Mouse (Mus musculus): Measurements from ENCODE around the gene 3110009E18Rik. TPM values are rescaled to one million over a fixed set of nuclear protein-coding genes. Genes with fewer than 3 reads are reported as not detected.

3110009E18Rik gene
- 19.8 and 20.7 TPM in 2 replicates for polyA plus RNA-seq (2016; fragmentation: Nextera tagmentation; extraction: Ambion mirVana)

- peak; percentile 98 for DNase-seq (ENCODE audit: low spot score)
- WGBS, result 2% methylated on average over 52 of the region's 52 CpGs
- H3K4me3 ChIP-seq, result peak within 1 kb of the TSS; percentile 70
- peaks cover 32% of the 10 kb centered on the region for H3K36me3 ChIP-seq (replicated peaks)
- peaks cover 39% of the 10 kb centered on the region for H3K4me1 ChIP-seq
- H3K27ac ChIP-seq (replicated peaks), result peak within 1 kb of the TSS; percentile 89
- no peaks in the 10 kb centered on the region for H3K27me3 ChIP-seq (replicated peaks; ENCODE audit: low read depth, poor library complexity, severe bottlenecking)
- H3K9me3 ChIP-seq, result no peaks in the 10 kb centered on the region
These were observed at the start of gene 3110009E18Rik, which contains the start of gene Dbi for GRCm38 (mm10) chr1:120120969-120121811. Gene 3110009E18Rik, plus strand, starts transcription at chr1:120121187. Gene Dbi, minus strand, starts transcription at chr1:120121078.

GRCm38 (mm10) chr1:120072900-120073299 is 48.1 kb upstream of the 3110009E18Rik start:
- peak; percentile 47 for DNase-seq (ENCODE audit: low spot score)
- H3K27ac ChIP-seq (replicated peaks), result no peak overlapping the region
- H3K4me3 ChIP-seq, result peak overlapping the region; percentile 62
- H3K9me3 ChIP-seq, result no peaks in the 10 kb centered on the region
- H3K36me3 ChIP-seq (replicated peaks), result no peaks in the 10 kb centered on the region
- WGBS, result 11% methylated on average over 16 of the region's 16 CpGs
- H3K27me3 ChIP-seq (replicated peaks; ENCODE audit: low read depth, poor library complexity, severe bottlenecking), result peaks cover 37% of the 10 kb centered on the region
- H3K4me1 ChIP-seq, result peaks cover 52% of the 10 kb centered on the region

- peaks cover 37% of the 10 kb centered on the region for H3K27me3 ChIP-seq (replicated peaks; ENCODE audit: low read depth, poor library complexity, severe bottlenecking)
- peaks cover 56% of the 10 kb centered on the region for H3K4me1 ChIP-seq
- peak; percentile 90 for DNase-seq (ENCODE audit: low spot score)
- no peaks in the 10 kb centered on the region for H3K9me3 ChIP-seq
- peak within 1 kb of the TSS; percentile 62 for H3K4me3 ChIP-seq
- peak within 1 kb of the TSS; percentile 57 for H3K27ac ChIP-seq (replicated peaks)
- 1% methylated on average over 40 of the region's 40 CpGs for WGBS
- H3K36me3 ChIP-seq (replicated peaks), result no peaks in the 10 kb centered on the region
These were observed 47.3 kb upstream of the 3110009E18Rik start, which contains the start of gene Tmem37 for GRCm38 (mm10) chr1:120073519-120074306. Gene Tmem37, minus strand, starts transcription at chr1:120074074.

GRCm38 (mm10) chr1:120074307-120074702 is 46.7 kb upstream of the 3110009E18Rik start:
- H3K27me3 ChIP-seq (replicated peaks; ENCODE audit: low read depth, poor library complexity, severe bottlenecking), result peaks cover 37% of the 10 kb centered on the region
- H3K4me3 ChIP-seq, result peak overlapping the region; percentile 62
- H3K27ac ChIP-seq (replicated peaks), result peak overlapping the region; percentile 57
- whole genome bisulfite sequencing, result 17% methylated on average over 4 of the region's 4 CpGs
- no peaks in the 10 kb centered on the region for H3K9me3 ChIP-seq
- DNase-seq (ENCODE audit: low spot score), result peak; percentile 20
- H3K36me3 ChIP-seq (replicated peaks), result no peaks in the 10 kb centered on the region
- H3K4me1 ChIP-seq, result peaks cover 52% of the 10 kb centered on the region

GRCm38 (mm10) chr1:120074931-120075330 is 46.1 kb upstream of the 3110009E18Rik start:
- DNase-seq (ENCODE audit: low spot score), result no peak
- 73% methylated on average over 4 of the region's 4 CpGs for WGBS
- Histone ChIP-seq H3K9me3 (no peaks in the 10 kb centered on the region), H3K27ac (replicated peaks) (no peak overlapping the region; the same call in 1 of the 2 replicates), H3K27me3 (replicated peaks; ENCODE audit: low read depth, poor library complexity, severe bottlenecking) (peaks cover 37% of the 10 kb centered on the region), H3K36me3 (replicated peaks) (no peaks in the 10 kb centered on the region), H3K4me3 (no peak overlapping the region), H3K4me1 (peaks cover 48% of the 10 kb centered on the region)

- Histone ChIP-seq H3K4me1 (peaks cover 42% of the 10 kb centered on the region), H3K4me3 (no peak overlapping the region), H3K27me3 (replicated peaks; ENCODE audit: low read depth, poor library complexity, severe bottlenecking) (peaks cover 37% of the 10 kb centered on the region), H3K36me3 (replicated peaks) (no peaks in the 10 kb centered on the region), H3K9me3 (no peaks in the 10 kb centered on the region), H3K27ac (replicated peaks) (no peak overlapping the region)
- no peak for DNase-seq (ENCODE audit: low spot score)
- WGBS, result 85% methylated on average over 5 of the region's 5 CpGs
These were observed 45.5 kb upstream of the 3110009E18Rik start for GRCm38 (mm10) chr1:120075507-120075906.

- DNase-seq (ENCODE audit: low spot score), result peak; percentile 23
These were observed 43.1 kb upstream of the 3110009E18Rik start for GRCm38 (mm10) chr1:120077746-120078410.

GRCm38 (mm10) chr1:120080632-120081031 is 40.4 kb upstream of the 3110009E18Rik start:
- no peak overlapping the region for H3K27ac ChIP-seq (replicated peaks)
- H3K4me3 ChIP-seq, result no peak overlapping the region
- no peaks in the 10 kb centered on the region for H3K36me3 ChIP-seq (replicated peaks)
- H3K9me3 ChIP-seq, result no peaks in the 10 kb centered on the region
- 79% methylated on average over 1 of the region's 1 CpGs for WGBS
- peaks cover 30% of the 10 kb centered on the region for H3K4me1 ChIP-seq
- no peak for DNase-seq (ENCODE audit: low spot score)
- H3K27me3 ChIP-seq (replicated peaks; ENCODE audit: low read depth, poor library complexity, severe bottlenecking), result peaks cover 1% of the 10 kb centered on the region; the same call in 1 of the 2 replicates

More at GRCm38 (mm10) chr1:120077746-120078410, 43.1 kb upstream of the 3110009E18Rik start:
- no peaks in the 10 kb centered on the region for H3K9me3 ChIP-seq
- no peak overlapping the region; the same call in 1 of the 2 replicates for H3K27ac ChIP-seq (replicated peaks)
- WGBS, result 5% methylated on average over 9 of the region's 9 CpGs
- peaks cover 41% of the 10 kb centered on the region for H3K4me1 ChIP-seq
- H3K4me3 ChIP-seq, result no peak overlapping the region
- H3K27me3 ChIP-seq (replicated peaks; ENCODE audit: low read depth, poor library complexity, severe bottlenecking), result peaks cover 19% of the 10 kb centered on the region
- H3K36me3 ChIP-seq (replicated peaks), result no peaks in the 10 kb centered on the region

GRCm38 (mm10) chr1:120082957-120083585 is 37.9 kb upstream of the 3110009E18Rik start:
- H3K4me1 ChIP-seq, result peaks cover 22% of the 10 kb centered on the region
- no peaks in the 10 kb centered on the region for H3K9me3 ChIP-seq
- H3K4me3 ChIP-seq, result no peak overlapping the region
- 30% methylated on average over 7 of the region's 7 CpGs for WGBS
- H3K27ac ChIP-seq (replicated peaks), result no peak overlapping the region
- no peaks in the 10 kb centered on the region for H3K27me3 ChIP-seq (replicated peaks; ENCODE audit: low read depth, poor library complexity, severe bottlenecking)
- no peaks in the 10 kb centered on the region for H3K36me3 ChIP-seq (replicated peaks)
- peak; percentile 27 for DNase-seq (ENCODE audit: low spot score)

- Histone ChIP-seq H3K4me1 (peaks cover 27% of the 10 kb centered on the region), H3K27ac (replicated peaks) (no peak overlapping the region), H3K36me3 (replicated peaks) (no peaks in the 10 kb centered on the region), H3K27me3 (replicated peaks; ENCODE audit: low read depth, poor library complexity, severe bottlenecking) (no peaks in the 10 kb centered on the region), H3K4me3 (no peak overlapping the region), H3K9me3 (no peaks in the 10 kb centered on the region)
- no peak for DNase-seq (ENCODE audit: low spot score)
- 53% methylated on average over 5 of the region's 5 CpGs for WGBS
These were observed 37.0 kb upstream of the 3110009E18Rik start for GRCm38 (mm10) chr1:120083921-120084517.

- 67% methylated on average over 3 of the region's 3 CpGs for WGBS
- DNase-seq (ENCODE audit: low spot score), result no peak
- peaks cover 33% of the 10 kb centered on the region for H3K4me1 ChIP-seq
- no peaks in the 10 kb centered on the region for H3K36me3 ChIP-seq (replicated peaks)
- no peaks in the 10 kb centered on the region for H3K27me3 ChIP-seq (replicated peaks; ENCODE audit: low read depth, poor library complexity, severe bottlenecking)
- no peak overlapping the region for H3K4me3 ChIP-seq
- H3K27ac ChIP-seq (replicated peaks), result no peak overlapping the region
- no peaks in the 10 kb centered on the region for H3K9me3 ChIP-seq
These were observed 35.3 kb upstream of the 3110009E18Rik start for GRCm38 (mm10) chr1:120085696-120086095.

All from embryonic facial prominence, embryonic 10.5 days (tissue).